Mouse (Mus musculus) forebrain, embryonic 12.5 days (tissue): Measurements from ENCODE around the gene Camk1d. TPM values are rescaled to one million over a fixed set of nuclear protein-coding genes. Genes with fewer than 3 reads are reported as not detected.

Experiments
- ATAC-seq: fragments of 200-750 bp; cut with Nextera tagmentation; 2 replicates; pipeline ENCODE4 v1.8.0; 2017; ENCODE audit warnings: moderate TSS enrichment; ENCODE audit not compliant: low FRiP score
- H3K27ac ChIP-seq: fragments of 300-500 bp; sonication (generic); 2 replicates; pipeline ENCODE4 v1.5.1; 2016; ENCODE audit warnings: mild to moderate bottlenecking
- H3K27me3 ChIP-seq: fragments of 300-500 bp; sonication (generic); 2 replicates; pipeline ENCODE4 v1.6.1; 2016; ENCODE audit warnings: mild to moderate bottlenecking
- H3K36me3 ChIP-seq: fragments of 300-500 bp; sonication (generic); replicated peaks from 2 replicates; pipeline ENCODE4 v1.6.1; 2016; ENCODE audit warnings: mild to moderate bottlenecking
- H3K4me1 ChIP-seq: fragments of 300-500 bp; sonication (generic); 2 replicates; pipeline ENCODE4 v1.6.1; 2016
- H3K4me2 ChIP-seq: fragments of 300-500 bp; sonication (generic); 2 replicates; pipeline ENCODE4 v1.6.1; 2016; ENCODE audit warnings: mild to moderate bottlenecking, moderate library complexity
- H3K4me3 ChIP-seq: fragments of 300-500 bp; sonication (generic); replicated peaks from 2 replicates; pipeline ENCODE4 v1.5.1; 2016; ENCODE audit warnings: mild to moderate bottlenecking
- H3K9ac ChIP-seq: fragments of 300-500 bp; sonication (generic); 2 replicates; pipeline ENCODE4 v1.6.1; 2016; ENCODE audit warnings: mild to moderate bottlenecking
- H3K9me3 ChIP-seq: fragments of 300-500 bp; sonication (generic); 2 replicates; pipeline ENCODE4 v1.6.1; 2016
- WGBS: fragments of 180-500 bp; shearing (Covaris S2); methylation state at CpG from one replicate; pipeline ENCODE4 v1.1.7; 2016; 5-methylcytosine and 5-hydroxymethylcytosine counted together
- polyA plus RNA-seq: library from polyadenylated mRNA; unstranded; fragments of >200 nt; fragmentation: Nextera tagmentation; extraction: Ambion mirVana; gene quantifications from 2 replicates; pipeline ENCODE4 v1.2.1, GENCODE M21; 2016

The Camk1d gene
- 2.7 and 2.9 TPM in 2 replicates for polyA plus RNA-seq

- H3K4me3 ChIP-seq = peak within 1 kb of the TSS; percentile 68
- H3K4me2 ChIP-seq = peak within 1 kb of the TSS; percentile 100
- H3K9me3 ChIP-seq = peaks cover 8% of the 10 kb centered on the region
- peaks cover 20% of the 10 kb centered on the region for H3K4me1 ChIP-seq
- WGBS = under 1% methylated on average over 61 of the region's 80 CpGs
- peak within 1 kb of the TSS; percentile 73 for H3K9ac ChIP-seq
- peaks cover 36% of the 10 kb centered on the region for H3K27me3 ChIP-seq
- 0 out of 2 replicates have a peak within 1 kb of the TSS, but pooled peaks have one; percentile 36 for H3K27ac ChIP-seq
- H3K36me3 ChIP-seq = no peaks in the 10 kb centered on the region
- peak; percentile 88 for ATAC-seq
Observed at GRCm38 (mm10) chr2:5714211-5715053, at the start of gene Camk1d. Gene Camk1d, minus strand, starts transcription at chr2:5714515.

GRCm38 (mm10) chr2:5762031-5762430, 47.7 kb upstream of the Camk1d start:
- no peaks in the 10 kb centered on the region for H3K36me3 ChIP-seq
- no peak for ATAC-seq
- 83% methylated on average over 3 of the region's 3 CpGs for WGBS
- H3K9ac ChIP-seq = no peak overlapping the region
- no peaks in the 10 kb centered on the region for H3K4me1 ChIP-seq
- H3K27ac ChIP-seq = no peak overlapping the region
- H3K9me3 ChIP-seq = no peaks in the 10 kb centered on the region
- no peaks in the 10 kb centered on the region for H3K27me3 ChIP-seq
- H3K4me2 ChIP-seq = no peak overlapping the region
- H3K4me3 ChIP-seq = no peak overlapping the region

- H3K4me1 ChIP-seq = no peaks in the 10 kb centered on the region
- 92% methylated on average over 8 of the region's 8 CpGs for WGBS
- no peak for ATAC-seq
- H3K27me3 ChIP-seq = no peaks in the 10 kb centered on the region
- H3K36me3 ChIP-seq = no peaks in the 10 kb centered on the region
- no peak overlapping the region for H3K4me2 ChIP-seq
- H3K9me3 ChIP-seq = no peaks in the 10 kb centered on the region
- no peak overlapping the region for H3K9ac ChIP-seq
- H3K27ac ChIP-seq = no peak overlapping the region
- no peak overlapping the region for H3K4me3 ChIP-seq
Observed at GRCm38 (mm10) chr2:5760479-5761008, 46.2 kb upstream of the Camk1d start.

- H3K27me3 ChIP-seq = no peaks in the 10 kb centered on the region
- H3K9ac ChIP-seq = no peak overlapping the region
- no peak overlapping the region for H3K27ac ChIP-seq
- H3K9me3 ChIP-seq = no peaks in the 10 kb centered on the region
- ATAC-seq = no peak
- H3K4me3 ChIP-seq = no peak overlapping the region
- WGBS = 85% methylated on average over 2 of the region's 2 CpGs
- no peak overlapping the region for H3K4me2 ChIP-seq
- no peaks in the 10 kb centered on the region for H3K36me3 ChIP-seq
- H3K4me1 ChIP-seq = no peaks in the 10 kb centered on the region
Observed at GRCm38 (mm10) chr2:5758569-5758968, 44.3 kb upstream of the Camk1d start.

GRCm38 (mm10) chr2:5750872-5751271, 36.6 kb upstream of the Camk1d start:
- H3K27ac ChIP-seq = no peak overlapping the region
- 87% methylated on average over 3 of the region's 3 CpGs for whole genome bisulfite sequencing

GRCm38 (mm10) chr2:5749210-5749609, 34.9 kb upstream of the Camk1d start:
- 81% methylated on average over 6 of the region's 6 CpGs for WGBS
- no peak for ATAC-seq
- H3K9me3 ChIP-seq = no peaks in the 10 kb centered on the region

More at GRCm38 (mm10) chr2:5750872-5751271, 36.6 kb upstream of the Camk1d start:
- Histone ChIP-seq H3K4me2 (no peak overlapping the region), H3K9ac (no peak overlapping the region), H3K36me3 (no peaks in the 10 kb centered on the region), H3K4me3 (no peak overlapping the region), H3K4me1 (no peaks in the 10 kb centered on the region), H3K9me3 (no peaks in the 10 kb centered on the region), H3K27me3 (no peaks in the 10 kb centered on the region)
- no peak for ATAC-seq

GRCm38 (mm10) chr2:5747545-5748043, 33.3 kb upstream of the Camk1d start:
- Histone ChIP-seq H3K9ac (no peak overlapping the region), H3K4me1 (no peaks in the 10 kb centered on the region), H3K4me2 (no peak overlapping the region), H3K4me3 (no peak overlapping the region), H3K27me3 (no peaks in the 10 kb centered on the region), H3K27ac (no peak overlapping the region), H3K9me3 (no peaks in the 10 kb centered on the region), H3K36me3 (no peaks in the 10 kb centered on the region)
- no peak for ATAC-seq
- WGBS = 85% methylated on average over 5 of the region's 5 CpGs

More at GRCm38 (mm10) chr2:5749210-5749609, 34.9 kb upstream of the Camk1d start:
- H3K36me3 ChIP-seq = no peaks in the 10 kb centered on the region
- no peaks in the 10 kb centered on the region for H3K27me3 ChIP-seq
- H3K9ac ChIP-seq = no peak overlapping the region
- no peak overlapping the region for H3K4me3 ChIP-seq
- H3K4me1 ChIP-seq = no peaks in the 10 kb centered on the region
- H3K4me2 ChIP-seq = no peak overlapping the region
- no peak overlapping the region for H3K27ac ChIP-seq

- no peaks in the 10 kb centered on the region for H3K27me3 ChIP-seq
- no peaks in the 10 kb centered on the region for H3K9me3 ChIP-seq
- no peak overlapping the region for H3K4me3 ChIP-seq
- H3K36me3 ChIP-seq = no peaks in the 10 kb centered on the region
- H3K4me2 ChIP-seq = no peak overlapping the region
- no peak overlapping the region for H3K9ac ChIP-seq
- no peak for ATAC-seq
- no peak overlapping the region for H3K27ac ChIP-seq
- WGBS = 88% methylated on average over 12 of the region's 12 CpGs
- H3K4me1 ChIP-seq = no peaks in the 10 kb centered on the region
Observed at GRCm38 (mm10) chr2:5746529-5746928, 32.2 kb upstream of the Camk1d start.

GRCm38 (mm10) chr2:5743886-5744285, 29.6 kb upstream of the Camk1d start:
- WGBS = 64% methylated on average over 8 of the region's 8 CpGs
- no peak for ATAC-seq
- H3K27me3 ChIP-seq = no peaks in the 10 kb centered on the region

GRCm38 (mm10) chr2:5740913-5741312, 26.6 kb upstream of the Camk1d start:
- ATAC-seq = no peak
- WGBS = 87% methylated on average over 1 of the region's 1 CpGs
- Histone ChIP-seq H3K4me2 (no peak overlapping the region), H3K4me3 (no peak overlapping the region), H3K27me3 (no peaks in the 10 kb centered on the region), H3K9me3 (no peaks in the 10 kb centered on the region), H3K36me3 (no peaks in the 10 kb centered on the region), H3K9ac (no peak overlapping the region), H3K4me1 (peaks cover 2% of the 10 kb centered on the region; the same call in 1 of the 2 replicates), H3K27ac (no peak overlapping the region)

More at GRCm38 (mm10) chr2:5743886-5744285, 29.6 kb upstream of the Camk1d start:
- H3K4me1 ChIP-seq = no peaks in the 10 kb centered on the region
- no peaks in the 10 kb centered on the region for H3K36me3 ChIP-seq
- no peak overlapping the region for H3K27ac ChIP-seq
- H3K4me2 ChIP-seq = no peak overlapping the region
- no peaks in the 10 kb centered on the region for H3K9me3 ChIP-seq
- no peak overlapping the region for H3K9ac ChIP-seq
- no peak overlapping the region for H3K4me3 ChIP-seq

- no peak overlapping the region for H3K4me2 ChIP-seq
- no peaks in the 10 kb centered on the region for H3K36me3 ChIP-seq
- H3K9me3 ChIP-seq = no peaks in the 10 kb centered on the region
- no peak for ATAC-seq
- no peak overlapping the region for H3K4me3 ChIP-seq
- peaks cover 6% of the 10 kb centered on the region; the same call in 1 of the 2 replicates for H3K4me1 ChIP-seq
- no peak overlapping the region for H3K9ac ChIP-seq
- WGBS = 17% methylated on average over 2 of the region's 2 CpGs
- no peak overlapping the region for H3K27ac ChIP-seq
- 0 out of 2 replicates have a peak, but pooled peaks cover 5% of the 10 kb centered on the region for H3K27me3 ChIP-seq
Observed at GRCm38 (mm10) chr2:5735881-5736280, 21.6 kb upstream of the Camk1d start.

GRCm38 (mm10) chr2:5733300-5734085, 19.2 kb upstream of the Camk1d start:
- H3K36me3 ChIP-seq = no peaks in the 10 kb centered on the region
- H3K9me3 ChIP-seq = no peaks in the 10 kb centered on the region
- peaks cover 18% of the 10 kb centered on the region; the same call in 1 of the 2 replicates for H3K4me1 ChIP-seq
- no peak overlapping the region for H3K4me2 ChIP-seq
- 0 out of 2 replicates have a peak, but pooled peaks cover 5% of the 10 kb centered on the region for H3K27me3 ChIP-seq
- WGBS = 76% methylated on average over 3 of the region's 3 CpGs
- no peak overlapping the region for H3K27ac ChIP-seq
- no peak overlapping the region for H3K9ac ChIP-seq
- ATAC-seq = no peak
- H3K4me3 ChIP-seq = no peak overlapping the region
